Mouse (Mus musculus) hindbrain, embryonic 13.5 days (tissue): ENCODE measurements around the gene Rxra. TPM values are rescaled to one million over a fixed set of nuclear protein-coding genes. Genes with fewer than 3 reads are reported as not detected.

ENCODE experiments used
- ATAC-seq: fragments of 200-750 bp; cut with Nextera tagmentation; 2 replicates; pipeline ENCODE4 v1.8.0; 2017; ENCODE audit warnings: moderate TSS enrichment; ENCODE audit not compliant: low FRiP score
- H3K27ac ChIP-seq: fragments of 300-500 bp; sonication (generic); 2 replicates; pipeline ENCODE4 v1.5.1; 2015; ENCODE audit warnings: inconsistent platforms, mild to moderate bottlenecking, moderate library complexity
- H3K27me3 ChIP-seq: fragments of 300-500 bp; sonication (generic); 2 replicates; pipeline ENCODE4 v1.6.1; 2015; ENCODE audit warnings: mild to moderate bottlenecking, inconsistent platforms
- H3K36me3 ChIP-seq: fragments of 300-500 bp; sonication (generic); 2 replicates; pipeline ENCODE4 v1.6.1; 2015; ENCODE audit warnings: mild to moderate bottlenecking, inconsistent platforms
- H3K4me1 ChIP-seq: fragments of 300-500 bp; sonication (generic); replicated peaks from 2 replicates; pipeline ENCODE4 v1.6.1; 2015; ENCODE audit warnings: inconsistent platforms
- H3K4me2 ChIP-seq: fragments of 300-500 bp; sonication (generic); 2 replicates; pipeline ENCODE4 v1.6.1; 2015; ENCODE audit warnings: inconsistent platforms, mild to moderate bottlenecking, moderate library complexity
- H3K4me3 ChIP-seq: fragments of 300-500 bp; sonication (generic); 2 replicates; pipeline ENCODE4 v1.5.1; 2015; ENCODE audit warnings: mild to moderate bottlenecking, inconsistent platforms
- H3K9ac ChIP-seq: fragments of 300-500 bp; sonication (generic); 2 replicates; pipeline ENCODE4 v1.6.1; 2015; ENCODE audit warnings: mild to moderate bottlenecking, inconsistent platforms
- H3K9me3 ChIP-seq: fragments of 300-500 bp; sonication (generic); 2 replicates; pipeline ENCODE4 v1.6.1; 2016; ENCODE audit warnings: inconsistent platforms
- WGBS: fragments of 180-500 bp; shearing (Covaris S2); methylation state at CpG from one replicate; pipeline ENCODE4 v1.1.7; 2015; 5-methylcytosine and 5-hydroxymethylcytosine counted together
- polyA plus RNA-seq: library from polyadenylated mRNA; unstranded; fragments of >200 nt; fragmentation: Nextera tagmentation; extraction: Ambion mirVana; gene quantifications from 2 replicates; pipeline ENCODE4 v1.2.1, GENCODE M21; 2015

The Rxra gene
- polyA plus RNA-seq = 4.6 and 4.7 TPM in 2 replicates

- 5% methylated on average over 16 of the region's 16 CpGs for WGBS
- Histone ChIP-seq H3K4me3 (peak within 1 kb of the TSS; percentile 78), H3K27me3 (0 out of 2 replicates have a peak, but pooled peaks cover 3% of the 10 kb centered on the region), H3K36me3 (no peaks in the 10 kb centered on the region), H3K4me1 (peaks cover 63% of the 10 kb centered on the region), H3K4me2 (peak within 1 kb of the TSS; percentile 91), H3K9ac (peak within 1 kb of the TSS; percentile 91), H3K27ac (peak within 1 kb of the TSS; percentile 90), H3K9me3 (no peaks in the 10 kb centered on the region)
- ATAC-seq = no peak
These were observed at the start of gene Rxra for GRCm38 (mm10) chr2:27676106-27676477. Rxra (plus strand) TSS chr2:27676440.

DNA sequence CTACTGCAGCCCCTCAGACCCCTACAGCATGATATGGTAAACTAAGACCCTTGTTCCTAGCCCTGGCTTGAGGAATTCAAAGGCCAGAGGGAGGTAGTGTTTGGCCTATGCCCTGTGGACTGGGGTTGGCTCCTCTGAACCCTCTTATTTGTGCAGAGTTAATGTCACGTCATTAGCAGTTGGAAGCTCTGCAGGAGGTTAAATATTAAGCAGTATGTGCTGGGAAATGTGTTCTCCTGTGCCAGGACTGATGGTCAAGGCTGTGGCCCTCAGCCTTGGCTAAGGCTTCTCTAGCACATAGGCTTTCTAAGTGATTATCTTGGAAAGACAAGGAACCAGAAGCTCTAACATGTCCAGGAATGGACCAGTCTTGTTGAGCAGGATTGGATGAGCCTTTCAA is 49.6 kb upstream of the Rxra start:
- H3K4me3 ChIP-seq = no peak overlapping the region
- H3K4me2 ChIP-seq = no peak overlapping the region
- no peaks in the 10 kb centered on the region for H3K36me3 ChIP-seq
- WGBS = 45% methylated on average over 1 of the region's 1 CpGs
- peaks cover 5% of the 10 kb centered on the region; the same call in 1 of the 2 replicates for H3K4me1 ChIP-seq
- H3K9ac ChIP-seq = no peak overlapping the region
- H3K9me3 ChIP-seq = no peaks in the 10 kb centered on the region
- H3K27me3 ChIP-seq = no peaks in the 10 kb centered on the region
- no peak for ATAC-seq
- no peak overlapping the region for H3K27ac ChIP-seq

DNA sequence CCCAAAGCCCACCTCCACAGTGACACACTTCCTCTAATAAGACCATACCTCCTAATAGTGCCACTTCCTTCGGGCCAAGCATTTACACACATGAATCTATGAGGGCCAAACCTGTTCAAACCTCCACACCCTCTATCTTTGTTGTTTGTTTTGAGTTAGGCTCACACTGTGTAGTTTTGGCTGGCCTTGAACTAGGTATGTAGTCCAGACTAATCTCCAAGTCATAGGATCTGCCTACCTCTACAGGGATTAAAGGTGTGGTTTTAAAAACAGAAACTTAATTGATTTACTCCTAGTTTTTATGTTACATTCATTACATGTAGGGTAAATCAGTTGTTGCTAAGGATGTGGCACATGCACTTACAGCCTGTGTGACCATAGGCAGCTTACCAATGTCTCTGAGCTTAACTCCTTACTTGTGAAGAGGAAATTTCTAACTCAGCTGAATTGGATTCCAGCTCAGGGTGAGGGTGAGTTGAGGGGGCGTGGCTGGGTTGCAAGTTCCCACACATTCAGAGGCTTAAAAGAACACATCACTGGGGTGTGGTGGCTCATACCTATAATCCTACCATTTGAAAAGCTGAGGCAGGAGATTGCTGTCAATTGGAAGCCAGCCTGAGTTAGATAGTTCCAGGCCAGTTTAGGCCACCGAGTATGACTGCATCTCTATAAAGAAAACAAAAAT is 45.5 kb upstream of the Rxra start:
- no peak for ATAC-seq
- 91% methylated on average over 3 of the region's 3 CpGs for WGBS
- H3K36me3 ChIP-seq = no peaks in the 10 kb centered on the region

DNA sequence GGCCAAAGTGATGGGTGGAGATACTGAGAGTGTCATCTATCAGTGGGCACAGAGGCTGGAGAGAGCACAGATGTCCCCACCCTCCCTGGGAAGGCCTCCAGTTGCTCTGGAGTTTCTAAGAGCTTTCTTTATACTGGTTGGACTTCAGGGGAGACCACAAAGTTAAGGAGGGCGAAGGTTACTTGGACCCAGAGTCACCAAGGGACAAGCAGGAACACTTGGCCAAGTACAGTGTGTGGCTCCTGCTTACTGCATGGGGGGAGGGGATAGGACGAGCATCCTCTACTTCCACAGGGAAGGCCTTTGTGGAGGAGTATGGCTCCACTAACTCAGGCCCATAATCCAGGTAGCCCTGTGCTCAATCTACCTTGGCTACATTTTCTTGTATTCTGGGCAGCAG is 42.8 kb upstream of the Rxra start:
- peaks cover 8% of the 10 kb centered on the region for H3K4me1 ChIP-seq
- H3K4me2 ChIP-seq = no peak overlapping the region
- H3K9me3 ChIP-seq = no peaks in the 10 kb centered on the region
- H3K4me3 ChIP-seq = no peak overlapping the region
- H3K36me3 ChIP-seq = no peaks in the 10 kb centered on the region
- 79% methylated on average over 2 of the region's 2 CpGs for WGBS
- ATAC-seq = no peak
- no peak overlapping the region for H3K27ac ChIP-seq
- no peak overlapping the region for H3K9ac ChIP-seq
- H3K27me3 ChIP-seq = peaks cover 3% of the 10 kb centered on the region; the same call in 1 of the 2 replicates

More for the DNA sequence above, 45.5 kb upstream of the Rxra start:
- no peak overlapping the region for H3K27ac ChIP-seq
- no peak overlapping the region for H3K4me2 ChIP-seq
- H3K9ac ChIP-seq = no peak overlapping the region
- no peak overlapping the region for H3K4me3 ChIP-seq
- no peaks in the 10 kb centered on the region for H3K27me3 ChIP-seq
- no peaks in the 10 kb centered on the region for H3K9me3 ChIP-seq
- H3K4me1 ChIP-seq = peaks cover 7% of the 10 kb centered on the region

- Histone ChIP-seq H3K27me3 (peaks cover 3% of the 10 kb centered on the region; the same call in 1 of the 2 replicates), H3K4me3 (no peak overlapping the region), H3K4me2 (no peak overlapping the region), H3K4me1 (peaks cover 8% of the 10 kb centered on the region), H3K27ac (no peak overlapping the region), H3K9me3 (no peaks in the 10 kb centered on the region), H3K9ac (no peak overlapping the region), H3K36me3 (no peaks in the 10 kb centered on the region)
- no peak for ATAC-seq
- WGBS = 31% methylated on average over 1 of the region's 1 CpGs
These were observed 42.2 kb upstream of the Rxra start for GRCm38 (mm10) chr2:27634018-27634417.

GRCm38 (mm10) chr2:27635147-27635738 is 41.0 kb upstream of the Rxra start:
- H3K27ac ChIP-seq = no peak overlapping the region
- 73% methylated on average over 13 of the region's 13 CpGs for WGBS
- peaks cover 3% of the 10 kb centered on the region; the same call in 1 of the 2 replicates for H3K27me3 ChIP-seq
- no peak overlapping the region for H3K4me3 ChIP-seq
- peaks cover 17% of the 10 kb centered on the region for H3K4me1 ChIP-seq
- H3K9me3 ChIP-seq = no peaks in the 10 kb centered on the region
- H3K4me2 ChIP-seq = no peak overlapping the region
- no peak overlapping the region for H3K9ac ChIP-seq
- no peak for ATAC-seq
- H3K36me3 ChIP-seq = no peaks in the 10 kb centered on the region

DNA sequence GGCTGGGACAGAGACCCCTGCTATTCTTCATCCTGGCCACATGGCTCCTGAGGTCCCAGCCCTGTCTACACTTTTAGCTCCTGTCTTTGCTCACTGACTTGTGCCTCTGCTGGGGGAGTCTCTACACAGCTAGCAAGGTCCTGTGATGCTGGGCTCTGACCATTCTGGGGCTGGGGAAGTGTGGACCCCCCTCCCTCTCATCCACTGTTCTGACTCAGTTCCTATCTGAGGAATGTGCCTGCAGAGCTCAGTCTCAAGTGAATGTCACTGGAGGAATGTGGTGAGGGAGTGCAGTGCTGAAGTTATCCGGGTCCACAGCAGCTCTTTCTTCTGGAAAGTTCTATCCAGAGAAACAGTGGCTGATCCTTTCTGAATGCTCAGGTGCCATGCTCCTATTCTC is 39.4 kb upstream of the Rxra start:
- H3K4me3 ChIP-seq = no peak overlapping the region

GRCm38 (mm10) chr2:27637281-27637896 is 38.9 kb upstream of the Rxra start:
- Histone ChIP-seq H3K4me2 (no peak overlapping the region), H3K9ac (no peak overlapping the region), H3K9me3 (no peaks in the 10 kb centered on the region), H3K27ac (no peak overlapping the region), H3K27me3 (peaks cover 3% of the 10 kb centered on the region; the same call in 1 of the 2 replicates), H3K36me3 (no peaks in the 10 kb centered on the region), H3K4me3 (no peak overlapping the region), H3K4me1 (peaks cover 30% of the 10 kb centered on the region)
- 91% methylated on average over 8 of the region's 8 CpGs for WGBS
- no peak for ATAC-seq

More for the DNA sequence above, 39.4 kb upstream of the Rxra start:
- no peak overlapping the region for H3K9ac ChIP-seq
- H3K4me2 ChIP-seq = no peak overlapping the region
- peaks cover 3% of the 10 kb centered on the region; the same call in 1 of the 2 replicates for H3K27me3 ChIP-seq
- H3K9me3 ChIP-seq = no peaks in the 10 kb centered on the region
- H3K36me3 ChIP-seq = no peaks in the 10 kb centered on the region
- ATAC-seq = no peak
- H3K4me1 ChIP-seq = peaks cover 30% of the 10 kb centered on the region
- H3K27ac ChIP-seq = no peak overlapping the region
- 75% methylated on average over 1 of the region's 1 CpGs for WGBS

- Histone ChIP-seq H3K4me3 (no peak overlapping the region), H3K9me3 (no peaks in the 10 kb centered on the region), H3K27ac (no peak overlapping the region), H3K36me3 (no peaks in the 10 kb centered on the region), H3K4me1 (peaks cover 34% of the 10 kb centered on the region), H3K4me2 (no peak overlapping the region), H3K27me3 (peaks cover 13% of the 10 kb centered on the region), H3K9ac (no peak overlapping the region)
- ATAC-seq = no peak
- 92% methylated on average over 5 of the region's 5 CpGs for WGBS
These were observed 36.5 kb upstream of the Rxra start for GRCm38 (mm10) chr2:27639631-27640334.

GRCm38 (mm10) chr2:27640900-27641479 is 35.2 kb upstream of the Rxra start:
- H3K36me3 ChIP-seq = no peaks in the 10 kb centered on the region
- H3K4me1 ChIP-seq = peaks cover 33% of the 10 kb centered on the region
- H3K9ac ChIP-seq = peak overlapping the region; percentile 29; the same call in 1 of the 2 replicates
- no peaks in the 10 kb centered on the region for H3K9me3 ChIP-seq
- peaks cover 13% of the 10 kb centered on the region for H3K27me3 ChIP-seq
- no peak overlapping the region for H3K4me2 ChIP-seq
- no peak overlapping the region for H3K4me3 ChIP-seq
- H3K27ac ChIP-seq = peak overlapping the region; percentile 79
- peak; percentile 86 for ATAC-seq
- 28% methylated on average over 3 of the region's 3 CpGs for WGBS

- no peak overlapping the region for H3K4me3 ChIP-seq
- H3K27ac ChIP-seq = no peak overlapping the region
- WGBS = 23% methylated on average over 5 of the region's 5 CpGs
- no peak overlapping the region for H3K4me2 ChIP-seq
- no peak overlapping the region for H3K9ac ChIP-seq
- H3K27me3 ChIP-seq = peaks cover 13% of the 10 kb centered on the region
- no peak for ATAC-seq
- H3K36me3 ChIP-seq = no peaks in the 10 kb centered on the region
- 0 out of 2 replicates have a peak, but pooled peaks cover 3% of the 10 kb centered on the region for H3K9me3 ChIP-seq
- H3K4me1 ChIP-seq = peaks cover 33% of the 10 kb centered on the region
These were observed 31.6 kb upstream of the Rxra start for GRCm38 (mm10) chr2:27644547-27645120.
